Mouse (Mus musculus): ENCODE data around the gene 1700024P04Rik. TPM values are rescaled to one million over a fixed set of nuclear protein-coding genes. Genes with fewer than 3 reads are reported as not detected.
"Not testable (repeated sequence)": the region's sequence is repeated elsewhere in the genome, so short reads cannot be mapped to it uniquely, and the experiment has no call there.

1700024P04Rik gene
- polyA plus RNA-seq, 1 experiment = not detected

GRCm38 (mm10) chr13:99019831-99020669 lies 35.7 kb upstream of the 1700024P04Rik start:
- DNase-seq = peak; percentile 58
- Histone ChIP-seq H3K27me3 (replicated peaks; ENCODE audit: control insufficient read depth, insufficient read depth, low read length) (no peaks in the 10 kb centered on the region), H3K27ac (ENCODE audit: insufficient read depth, low read depth, low read length) (no peak overlapping the region), H3K4me1 (ENCODE audit: control insufficient read depth, insufficient read depth, low read length) (no peaks in the 10 kb centered on the region), H3K4me3 (ENCODE audit: insufficient read depth, low read depth, low read length) (no peak overlapping the region), H3K36me3 (ENCODE audit: control insufficient read depth, insufficient read depth, low read length) (no peaks in the 10 kb centered on the region)
- WGBS = 84% methylated on average over 11 of the region's 11 CpGs
- TF ChIP-seq POLR2A (IDR thresholded peaks at IDR 0.05; ENCODE audit: low read depth, low read length) (no peak), CTCF (conservative IDR thresholded peaks at IDR 0.05; ENCODE audit: insufficient read depth, insufficient read length, low read depth, low read length) (no peak)

- H3K27ac ChIP-seq (ENCODE audit: insufficient read depth, low read depth, low read length) = no peak overlapping the region
- no peak overlapping the region for H3K4me3 ChIP-seq (ENCODE audit: insufficient read depth, low read depth, low read length)
- no peaks in the 10 kb centered on the region for H3K4me1 ChIP-seq (ENCODE audit: control insufficient read depth, insufficient read depth, low read length)
- H3K27me3 ChIP-seq (replicated peaks; ENCODE audit: control insufficient read depth, insufficient read depth, low read length) = no peaks in the 10 kb centered on the region
- no peaks in the 10 kb centered on the region for H3K36me3 ChIP-seq (ENCODE audit: control insufficient read depth, insufficient read depth, low read length)
- 48% methylated on average over 15 of the region's 15 CpGs for WGBS
- no peak for TF ChIP-seq CTCF (conservative IDR thresholded peaks at IDR 0.05; ENCODE audit: insufficient read depth, insufficient read length, low read depth, low read length)
- TF ChIP-seq POLR2A (IDR thresholded peaks at IDR 0.05; ENCODE audit: low read depth, low read length) = no peak
- peak; percentile 59 for DNase-seq
Observed at GRCm38 (mm10) chr13:99018526-99019201, 34.3 kb upstream of the 1700024P04Rik start.

GRCm38 (mm10) chr13:99016696-99017095 lies 32.3 kb upstream of the 1700024P04Rik start:
- no peak overlapping the region for H3K4me3 ChIP-seq (ENCODE audit: insufficient read depth, low read depth, low read length)
- no peaks in the 10 kb centered on the region for H3K27me3 ChIP-seq (replicated peaks; ENCODE audit: control insufficient read depth, insufficient read depth, low read length)
- H3K27ac ChIP-seq (ENCODE audit: insufficient read depth, low read depth, low read length) = no peak overlapping the region
- no peak for DNase-seq
- peaks cover 7% of the 10 kb centered on the region; the same call in 1 of the 2 replicates for H3K4me1 ChIP-seq (ENCODE audit: control insufficient read depth, insufficient read depth, low read length)
- H3K36me3 ChIP-seq (ENCODE audit: control insufficient read depth, insufficient read depth, low read length) = no peaks in the 10 kb centered on the region
- 89% methylated on average over 4 of the region's 4 CpGs for WGBS
- no peak for TF ChIP-seq CTCF (conservative IDR thresholded peaks at IDR 0.05; ENCODE audit: insufficient read depth, insufficient read length, low read depth, low read length)
- no peak for TF ChIP-seq POLR2A (IDR thresholded peaks at IDR 0.05; ENCODE audit: low read depth, low read length)

- Histone ChIP-seq H3K27ac (ENCODE audit: insufficient read depth, low read depth, low read length) (peak overlapping the region; percentile 99), H3K27me3 (replicated peaks; ENCODE audit: control insufficient read depth, insufficient read depth, low read length) (no peaks in the 10 kb centered on the region), H3K4me1 (ENCODE audit: control insufficient read depth, insufficient read depth, low read length) (peaks cover 7% of the 10 kb centered on the region; the same call in 1 of the 2 replicates), H3K36me3 (ENCODE audit: control insufficient read depth, insufficient read depth, low read length) (no peaks in the 10 kb centered on the region), H3K4me3 (ENCODE audit: insufficient read depth, low read depth, low read length) (no peak overlapping the region)
- DNase-seq = peak; percentile 80
- WGBS = 45% methylated on average over 5 of the region's 5 CpGs
- no peak for TF ChIP-seq CTCF (conservative IDR thresholded peaks at IDR 0.05; ENCODE audit: insufficient read depth, insufficient read length, low read depth, low read length)
- no peak for TF ChIP-seq POLR2A (IDR thresholded peaks at IDR 0.05; ENCODE audit: low read depth, low read length)
Observed at GRCm38 (mm10) chr13:99012891-99013290, 28.5 kb upstream of the 1700024P04Rik start.

GRCm38 (mm10) chr13:99008013-99008412 lies 23.6 kb upstream of the 1700024P04Rik start:
- Histone ChIP-seq H3K27ac (ENCODE audit: insufficient read depth, low read depth, low read length) (no peak overlapping the region), H3K4me3 (ENCODE audit: insufficient read depth, low read depth, low read length) (no peak overlapping the region), H3K27me3 (replicated peaks; ENCODE audit: control insufficient read depth, insufficient read depth, low read length) (no peaks in the 10 kb centered on the region), H3K36me3 (ENCODE audit: control insufficient read depth, insufficient read depth, low read length) (no peaks in the 10 kb centered on the region), H3K4me1 (ENCODE audit: control insufficient read depth, insufficient read depth, low read length) (peaks cover 5% of the 10 kb centered on the region; the same call in 1 of the 2 replicates)
- no peak for DNase-seq
- 86% methylated on average over 5 of the region's 5 CpGs for WGBS
- TF ChIP-seq POLR2A (IDR thresholded peaks at IDR 0.05; ENCODE audit: low read depth, low read length) = no peak
- no peak for TF ChIP-seq CTCF (conservative IDR thresholded peaks at IDR 0.05; ENCODE audit: insufficient read depth, insufficient read length, low read depth, low read length)

- peak; percentile 49 for DNase-seq
- 83% methylated on average over 17 of the region's 17 CpGs for WGBS
- Histone ChIP-seq H3K36me3 (ENCODE audit: control insufficient read depth, insufficient read depth, low read length) (no peaks in the 10 kb centered on the region), H3K27me3 (replicated peaks; ENCODE audit: control insufficient read depth, insufficient read depth, low read length) (no peaks in the 10 kb centered on the region), H3K4me3 (ENCODE audit: insufficient read depth, low read depth, low read length) (no peak overlapping the region), H3K27ac (ENCODE audit: insufficient read depth, low read depth, low read length) (no peak overlapping the region), H3K4me1 (ENCODE audit: control insufficient read depth, insufficient read depth, low read length) (no peaks in the 10 kb centered on the region; the same call in 1 of the 2 replicates)
- TF ChIP-seq CTCF (conservative IDR thresholded peaks at IDR 0.05; ENCODE audit: insufficient read depth, insufficient read length, low read depth, low read length) (no peak), POLR2A (IDR thresholded peaks at IDR 0.05; ENCODE audit: low read depth, low read length) (no peak)
Observed at GRCm38 (mm10) chr13:99006389-99007099, 22.2 kb upstream of the 1700024P04Rik start.

- not testable (repeated sequence) for H3K27ac ChIP-seq (ENCODE audit: insufficient read depth, low read depth, low read length); DNase-seq; H3K36me3 ChIP-seq (ENCODE audit: control insufficient read depth, insufficient read depth, low read length); H3K27me3 ChIP-seq (replicated peaks; ENCODE audit: control insufficient read depth, insufficient read depth, low read length); H3K4me1 ChIP-seq (ENCODE audit: control insufficient read depth, insufficient read depth, low read length); H3K4me3 ChIP-seq (ENCODE audit: insufficient read depth, low read depth, low read length)
- WGBS = 99% methylated on average over 2 of the region's 2 CpGs
Observed at GRCm38 (mm10) chr13:99001652-99002051, 17.3 kb upstream of the 1700024P04Rik start.

Data from kidney, adult 2 months (tissue).